Mouse (Mus musculus) T-cell, adult 2 months (primary cell): Measurements from ENCODE around the gene Epas1.

Source experiments
- DNase-seq: peaks from one replicate; pipeline ENCODE4 v3.0.0; 2022; ENCODE audit warnings: low spot score

Gene Epas1

DNA sequence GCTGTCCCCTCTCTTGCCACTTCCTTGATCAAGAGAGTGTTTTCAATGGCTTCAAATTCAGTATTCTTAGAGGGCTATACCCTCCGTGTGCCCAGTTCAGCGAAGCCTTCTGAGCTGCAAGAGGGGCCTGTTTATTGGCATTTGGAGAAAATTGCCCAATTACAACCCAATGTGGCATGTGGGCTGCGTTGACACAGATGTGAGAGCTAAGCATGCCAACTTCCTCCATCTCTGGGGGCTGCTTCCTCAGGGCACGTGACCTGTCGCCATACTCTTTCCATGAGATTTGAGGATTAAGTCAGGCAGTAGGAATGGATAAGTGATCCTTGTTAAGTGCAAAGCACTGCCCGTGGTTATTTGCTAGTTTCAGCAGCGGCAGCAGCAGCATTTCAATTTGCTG lies 34.3 kb downstream of the Epas1 start:
- DNase-seq, result no peak

DNA sequence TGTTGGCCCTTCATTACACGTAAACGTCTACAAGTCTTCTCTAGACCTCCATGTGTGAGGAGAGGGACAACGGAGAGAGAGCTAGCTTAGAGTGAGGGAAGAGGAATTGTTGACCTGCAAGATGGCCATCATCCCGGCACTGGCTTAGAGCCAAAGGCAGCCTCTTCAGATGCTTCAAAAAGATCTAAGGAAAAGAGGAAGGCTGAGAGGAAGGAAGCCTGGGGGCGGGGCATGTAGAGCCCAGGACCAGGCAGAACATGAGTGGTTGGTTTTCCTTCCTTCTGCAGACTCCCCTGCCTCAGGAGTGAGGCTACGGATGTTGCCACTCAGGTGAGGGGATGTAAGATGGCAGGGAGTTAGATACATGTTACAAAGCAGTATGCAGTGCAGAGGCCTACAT lies 34.8 kb downstream of the Epas1 start:
- DNase-seq, result no peak

DNA sequence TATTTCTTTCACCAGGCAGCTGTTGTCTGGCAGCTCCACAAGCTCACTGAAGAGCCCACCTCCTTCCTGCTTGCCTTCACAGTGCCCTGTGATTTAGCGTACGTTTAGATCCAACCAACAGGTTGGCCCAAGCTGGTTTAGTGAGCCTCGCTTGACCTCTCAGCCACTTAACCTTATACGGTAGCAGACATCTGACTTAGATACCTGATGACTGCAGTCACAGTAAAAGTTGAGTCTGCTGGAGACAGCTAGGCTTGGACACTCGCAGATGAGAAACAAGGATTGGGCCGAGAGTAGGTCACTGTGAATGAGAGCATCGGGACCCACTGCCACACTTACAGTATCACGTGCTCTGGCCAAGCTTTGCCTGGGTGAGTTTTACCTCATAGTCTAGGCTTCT lies 38.4 kb downstream of the Epas1 start:
- no peak for DNase-seq

DNA sequence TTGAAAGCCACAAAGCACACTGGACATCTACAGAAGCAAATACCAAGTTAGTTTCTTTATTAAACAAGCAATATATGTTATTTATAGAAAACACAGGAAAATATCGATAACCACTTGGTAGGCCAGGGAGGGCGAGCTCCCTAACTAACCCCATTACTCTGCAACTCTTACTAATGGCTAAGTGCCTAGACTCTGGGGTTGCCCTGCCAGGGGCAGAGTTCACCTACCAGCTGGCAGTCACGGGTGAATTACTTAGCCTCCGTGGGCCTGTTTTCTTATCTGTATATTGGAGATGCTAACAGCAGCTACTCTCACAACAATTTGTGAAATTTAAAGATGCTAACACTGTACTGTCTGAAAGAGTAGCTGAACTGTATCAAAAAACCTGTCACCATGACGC lies 42.3 kb downstream of the Epas1 start:
- no peak for DNase-seq

DNA sequence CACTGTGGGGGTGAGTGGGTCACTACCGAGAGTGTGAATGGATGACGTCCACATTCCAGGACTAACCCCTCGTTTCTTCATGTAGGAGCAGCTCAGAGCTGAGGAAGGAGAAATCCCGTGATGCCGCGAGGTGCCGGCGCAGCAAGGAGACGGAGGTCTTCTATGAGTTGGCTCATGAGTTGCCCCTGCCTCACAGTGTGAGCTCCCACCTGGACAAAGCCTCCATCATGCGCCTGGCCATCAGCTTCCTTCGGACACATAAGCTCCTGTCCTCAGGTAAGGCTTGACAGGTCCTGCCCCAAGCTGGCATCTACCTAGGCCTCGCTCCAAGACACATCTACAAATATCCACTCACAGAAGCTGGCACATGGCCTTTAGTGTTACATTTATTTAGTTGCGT lies 43.5 kb downstream of the Epas1 start:
- DNase-seq, result no peak

DNA sequence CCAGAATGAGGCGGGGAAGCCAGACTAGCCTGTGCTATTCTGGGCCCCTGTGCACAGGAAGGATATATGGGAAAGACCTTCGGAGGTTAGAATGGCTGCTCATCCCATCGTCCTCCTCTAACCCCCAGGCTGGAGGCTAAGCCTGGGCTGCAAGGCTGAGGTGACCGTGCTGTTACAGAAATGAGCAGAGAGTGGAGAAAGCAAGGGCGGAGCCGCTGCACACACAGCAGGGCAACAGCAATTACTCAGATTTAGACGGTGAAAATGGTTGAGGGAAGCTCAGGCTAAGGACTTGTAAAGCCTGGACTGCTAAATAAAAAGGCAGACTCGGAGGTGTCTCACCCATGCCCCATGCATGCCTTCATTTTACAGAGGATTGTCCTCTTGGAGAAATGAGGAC lies 45.0 kb downstream of the Epas1 start:
- no peak for DNase-seq

DNA sequence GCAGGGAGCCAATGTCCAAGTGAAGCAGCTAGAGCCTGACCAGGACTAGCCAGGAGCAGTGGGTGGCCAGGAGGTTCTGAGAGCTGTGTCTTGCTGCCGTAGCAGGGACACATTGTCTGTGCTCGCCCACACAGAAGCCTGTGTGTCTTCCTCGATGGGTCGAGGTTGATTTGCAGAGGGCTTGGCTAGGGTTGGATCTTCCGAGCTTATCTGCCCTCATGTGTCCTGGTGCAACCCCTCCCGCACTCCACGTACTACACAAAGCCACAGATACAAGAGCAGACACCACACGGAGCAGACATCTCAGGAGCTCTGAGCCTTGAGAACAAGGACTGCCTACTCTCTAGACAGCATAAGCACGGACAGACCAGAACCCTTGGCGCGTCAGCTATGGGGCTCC lies 45.5 kb downstream of the Epas1 start:
- DNase-seq, result no peak

DNA sequence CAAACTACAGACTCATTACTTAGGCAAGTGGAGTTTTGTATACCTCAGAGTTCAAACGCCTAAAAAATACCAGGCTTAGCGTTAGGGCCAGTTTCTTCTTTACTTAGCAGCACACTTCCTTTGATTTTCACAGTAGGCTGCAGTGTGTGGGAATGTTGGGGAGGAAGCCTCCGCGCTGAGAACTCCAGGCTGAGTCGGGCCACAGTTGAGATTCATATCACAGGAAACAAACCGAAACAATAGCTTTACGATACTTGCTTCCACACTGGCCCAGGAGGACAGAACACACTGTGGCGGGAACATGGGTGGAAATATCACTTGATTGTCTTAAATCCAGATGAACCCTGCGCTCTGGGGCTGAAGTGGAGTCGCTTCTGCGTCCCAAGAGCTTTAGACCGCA lies 47.0 kb downstream of the Epas1 start:
- no peak for DNase-seq

DNA sequence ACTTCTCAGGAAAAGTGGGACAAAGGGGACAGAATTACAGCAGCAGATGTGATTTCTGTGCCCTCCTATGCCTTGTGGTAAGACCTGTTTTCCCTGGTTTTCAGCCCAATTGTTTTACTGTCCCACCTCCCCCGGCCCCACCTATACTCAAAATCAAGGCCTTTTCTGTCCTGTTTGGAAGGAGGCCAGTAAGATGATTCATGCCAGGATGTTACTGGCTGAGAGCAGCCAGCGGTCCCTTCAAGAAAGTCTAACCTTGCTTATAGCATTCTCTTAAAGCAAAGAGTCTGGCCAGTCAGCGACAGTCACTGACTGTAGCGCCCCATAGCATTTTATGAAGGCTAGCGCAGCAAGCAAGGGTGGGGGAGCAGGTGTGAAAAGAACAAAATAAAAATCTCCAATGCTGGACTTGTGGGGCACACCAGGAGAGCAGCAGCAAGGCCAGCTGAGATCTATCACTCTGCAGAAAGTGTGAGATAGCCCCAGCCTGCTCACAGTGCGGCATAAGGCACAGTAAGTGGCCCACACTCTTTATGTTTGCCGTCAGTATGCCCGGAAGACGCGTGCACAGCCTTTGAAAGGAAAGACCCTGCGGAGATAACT lies 47.8 kb downstream of the Epas1 start:
- no peak for DNase-seq

DNA sequence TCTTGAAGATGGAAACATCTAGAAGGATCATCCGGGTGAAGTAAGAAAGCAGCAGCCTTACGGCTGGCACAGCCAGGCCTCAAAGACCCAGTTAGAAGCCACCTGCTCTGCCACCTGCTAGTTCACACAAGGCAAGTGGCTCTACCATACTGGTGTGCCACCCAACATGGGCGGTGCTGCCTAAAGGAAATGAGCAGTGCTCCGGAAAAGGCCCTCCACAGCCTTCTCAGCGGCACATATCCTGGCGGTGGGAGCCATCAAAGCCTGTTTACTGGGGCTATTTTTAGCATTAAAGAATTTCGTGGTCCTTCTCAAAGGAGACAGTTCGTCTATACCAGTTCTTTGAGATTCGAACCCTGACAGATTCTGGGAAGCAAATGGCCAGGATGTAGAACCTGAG lies 48.4 kb downstream of the Epas1 start:
- peak; percentile 80 for DNase-seq

DNA sequence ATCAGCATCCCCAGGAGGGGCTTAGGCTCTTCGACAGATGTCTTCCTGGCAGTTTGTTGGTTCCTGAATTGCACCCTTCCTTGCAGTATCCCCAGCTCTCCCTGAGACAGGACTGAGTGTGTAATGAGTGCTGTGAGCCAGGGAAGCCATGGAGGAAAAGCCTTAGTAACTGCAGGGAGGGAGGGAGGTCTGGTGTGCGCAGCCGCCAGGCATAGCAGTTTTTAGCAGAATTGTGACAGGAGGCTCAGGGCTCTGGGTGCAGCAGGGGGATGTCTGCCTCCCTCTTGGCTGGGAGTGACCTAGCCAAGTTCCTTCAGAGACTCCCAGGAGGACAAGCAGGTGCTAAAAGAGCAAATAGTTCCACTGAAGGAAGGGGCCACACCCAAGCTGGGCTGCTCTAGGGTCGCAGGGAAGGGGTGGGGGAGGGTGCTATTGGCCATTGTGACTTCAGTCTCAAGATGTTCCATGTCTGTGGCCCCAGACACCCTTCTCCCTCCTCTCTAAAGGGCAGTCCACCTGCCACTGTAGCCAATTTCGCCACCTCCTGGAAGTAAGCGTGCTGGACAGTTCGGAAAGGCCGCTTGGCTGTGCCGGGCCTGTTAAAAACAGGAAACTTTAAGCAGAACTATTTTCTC lies 49.0 kb downstream of the Epas1 start:
- DNase-seq, result no peak

DNA sequence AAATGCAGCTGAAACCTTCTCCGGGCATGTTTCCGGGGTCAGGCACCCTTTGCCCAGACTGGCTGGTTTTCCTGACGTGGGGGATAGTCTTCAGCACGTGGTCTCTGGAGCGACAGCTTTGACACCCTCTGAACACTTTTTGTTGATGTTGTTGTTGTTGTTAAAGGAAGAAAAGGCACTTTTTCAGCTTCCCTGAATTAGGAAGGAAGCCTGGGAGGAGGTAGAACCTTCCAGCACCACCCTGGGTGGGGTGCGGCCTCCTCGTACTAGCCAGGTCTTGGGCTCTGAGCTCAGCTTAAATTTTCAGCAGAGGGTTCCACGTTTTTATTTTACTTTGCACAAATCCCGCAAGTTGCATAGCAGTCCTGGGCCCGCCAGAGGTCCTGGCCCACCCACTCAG lies 49.6 kb downstream of the Epas1 start:
- DNase-seq, result no peak

DNA sequence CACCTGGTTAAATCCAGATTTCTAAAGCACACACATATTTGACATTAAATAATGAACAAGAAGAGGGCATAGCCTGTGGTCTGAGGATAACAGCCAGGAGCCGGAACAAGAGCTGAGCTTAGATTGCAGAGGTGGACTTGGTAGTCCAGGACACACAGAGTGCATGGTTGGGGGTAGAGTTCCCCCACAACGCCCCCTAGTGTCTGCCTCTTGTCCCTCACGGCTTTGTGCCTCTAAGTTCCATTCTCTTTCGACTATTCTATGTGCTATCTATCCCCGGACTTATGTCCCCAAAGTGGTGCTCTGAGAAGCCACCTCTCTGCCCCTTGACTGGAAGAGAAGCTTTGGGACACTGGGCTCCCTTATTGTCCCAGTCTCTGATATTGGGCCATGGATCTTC lies 50.2 kb downstream of the Epas1 start:
- no peak for DNase-seq

DNA sequence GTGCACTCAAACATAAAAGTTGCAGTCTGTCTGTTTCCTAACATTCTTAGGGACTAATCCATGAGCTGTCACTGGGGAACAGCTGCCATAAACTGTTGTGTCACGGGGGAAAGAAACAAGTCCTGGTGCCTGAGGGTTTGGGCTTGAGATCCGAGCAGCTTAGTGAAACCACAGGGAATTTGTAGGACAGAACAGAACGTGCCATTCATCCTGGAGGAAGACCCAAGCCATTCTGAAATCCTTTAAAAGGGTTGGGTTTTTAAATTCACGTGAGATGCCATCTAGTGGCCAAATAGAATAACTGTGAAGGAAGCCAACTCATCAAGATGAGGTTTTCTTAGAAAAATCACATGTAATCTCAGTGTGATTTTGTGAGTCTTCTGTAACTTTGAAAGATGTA lies 58.5 kb downstream of the Epas1 start:
- DNase-seq, result no peak

DNA sequence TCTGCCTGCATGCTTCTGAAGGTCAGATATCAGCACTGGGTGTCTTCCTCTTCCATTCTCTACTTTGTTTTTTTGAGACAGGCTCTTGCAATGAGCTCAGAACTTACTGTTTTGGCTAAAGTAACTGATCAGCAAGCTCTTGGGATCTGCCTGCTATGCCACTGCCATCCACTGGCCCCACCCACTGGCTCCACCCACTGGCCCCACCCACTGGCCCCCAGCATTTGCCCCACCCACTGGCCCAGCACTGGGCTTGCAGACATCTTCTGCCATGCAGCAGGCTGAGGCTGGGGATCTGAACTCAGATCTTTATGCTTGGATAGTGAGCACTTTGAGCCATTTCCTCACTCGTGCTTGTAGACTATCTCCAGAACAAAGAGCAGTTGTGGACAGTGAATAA lies 60.8 kb downstream of the Epas1 start:
- DNase-seq, result no peak

DNA sequence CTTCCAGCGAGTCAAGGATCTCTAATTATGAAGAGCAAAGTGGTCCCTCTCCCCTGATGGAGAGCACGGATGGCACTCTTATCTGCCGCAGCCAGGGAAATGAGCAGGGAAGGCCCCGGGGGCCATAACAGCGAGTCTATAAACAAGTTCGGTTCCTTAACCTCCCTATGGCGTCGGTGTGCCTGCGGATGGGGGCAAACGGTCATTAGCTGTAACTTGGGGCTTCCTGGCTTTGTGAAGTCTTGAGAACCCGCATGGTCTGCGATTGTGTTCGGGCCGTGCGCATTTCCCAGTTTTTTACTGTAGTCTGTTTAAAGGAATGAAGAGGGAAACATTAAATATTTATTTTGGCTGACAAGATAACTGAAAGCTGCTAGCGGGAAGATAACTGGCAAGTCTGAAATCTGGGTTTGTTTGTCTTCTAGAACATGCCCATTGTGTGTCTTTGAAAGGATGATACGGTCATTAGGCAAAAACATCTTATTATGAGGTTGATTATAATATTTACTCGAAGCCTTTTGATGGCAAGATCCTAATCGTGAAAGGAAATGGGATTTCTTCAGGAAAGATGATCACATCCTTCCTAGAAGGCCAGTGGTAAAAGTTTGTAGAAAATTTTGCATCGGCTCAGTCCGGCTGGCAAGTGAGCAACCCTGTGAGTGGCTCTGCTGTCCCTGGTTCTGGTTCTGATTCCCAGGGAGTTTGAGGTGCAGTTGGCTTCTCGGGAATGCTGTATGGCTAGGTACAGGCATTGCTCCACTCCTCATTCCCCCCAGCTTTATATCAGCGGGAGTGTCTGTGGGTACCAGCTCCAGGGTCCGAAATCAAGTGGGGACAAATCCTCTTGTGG lies 61.7 kb downstream of the Epas1 start:
- DNase-seq, result no peak

DNA sequence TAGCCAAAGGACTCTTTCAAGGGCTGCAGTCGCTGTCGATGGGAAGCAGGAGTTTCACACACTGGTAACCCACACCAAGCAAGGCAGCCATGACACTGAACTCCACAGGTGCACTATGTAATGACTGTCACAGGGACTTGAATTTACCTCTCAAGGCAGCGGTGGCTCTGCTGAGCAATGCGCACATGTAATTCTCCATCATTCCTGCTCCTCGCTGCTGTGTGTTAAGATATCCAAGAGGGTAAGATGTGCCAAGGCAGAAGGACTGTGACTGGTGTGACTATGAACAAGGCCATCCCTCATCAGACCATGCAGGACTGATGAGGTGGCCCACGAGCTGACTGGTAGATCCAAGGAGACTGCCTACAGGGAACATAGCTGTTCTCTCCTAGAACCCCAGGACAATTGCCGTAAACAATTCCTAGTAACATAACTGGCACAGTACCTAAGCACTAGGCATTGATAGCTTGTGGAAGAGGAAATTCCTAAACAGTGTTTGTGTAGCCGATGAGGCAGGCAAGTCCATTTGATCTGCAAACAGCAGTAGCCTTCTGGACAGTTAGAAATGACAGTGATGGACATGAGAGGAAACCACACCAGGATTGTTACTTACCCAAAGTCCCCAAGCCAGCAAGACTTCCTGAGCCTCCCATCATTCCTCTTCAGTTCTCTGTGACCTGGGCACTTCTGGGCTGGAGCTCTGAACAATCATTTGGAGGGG lies 68.7 kb downstream of the Epas1 start:
- no peak for DNase-seq

DNA sequence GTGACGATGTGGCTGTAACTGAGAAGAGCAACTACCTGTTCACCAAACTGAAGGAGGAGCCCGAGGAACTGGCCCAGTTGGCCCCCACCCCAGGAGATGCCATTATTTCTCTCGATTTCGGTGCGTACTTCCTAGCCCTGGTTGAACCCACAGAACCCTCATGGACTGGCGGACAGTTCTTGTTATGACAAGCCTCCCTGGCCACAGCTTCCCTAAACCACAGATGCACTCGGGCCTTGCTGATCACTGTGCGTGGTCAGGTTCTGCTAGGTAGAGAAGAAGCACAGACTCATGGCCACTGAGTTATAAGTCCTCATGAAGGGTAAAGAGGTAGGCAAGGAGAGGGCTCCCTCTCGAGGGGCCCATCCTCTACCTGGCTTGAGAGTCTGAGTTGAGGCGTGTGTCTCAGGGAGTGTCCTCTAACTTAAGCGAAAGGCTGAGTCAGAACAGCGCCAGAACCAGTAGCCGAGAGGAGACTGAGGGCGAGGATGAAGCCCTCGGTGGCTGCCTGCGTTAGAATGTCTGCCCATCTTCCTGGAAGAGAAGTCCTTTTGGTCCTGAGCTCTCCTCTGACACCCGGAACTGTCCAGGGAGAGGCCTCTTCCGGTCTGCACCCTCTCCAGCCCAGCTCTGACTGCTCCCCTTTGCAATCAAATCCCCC lies 71.1 kb downstream of the Epas1 start:
- no peak for DNase-seq

DNA sequence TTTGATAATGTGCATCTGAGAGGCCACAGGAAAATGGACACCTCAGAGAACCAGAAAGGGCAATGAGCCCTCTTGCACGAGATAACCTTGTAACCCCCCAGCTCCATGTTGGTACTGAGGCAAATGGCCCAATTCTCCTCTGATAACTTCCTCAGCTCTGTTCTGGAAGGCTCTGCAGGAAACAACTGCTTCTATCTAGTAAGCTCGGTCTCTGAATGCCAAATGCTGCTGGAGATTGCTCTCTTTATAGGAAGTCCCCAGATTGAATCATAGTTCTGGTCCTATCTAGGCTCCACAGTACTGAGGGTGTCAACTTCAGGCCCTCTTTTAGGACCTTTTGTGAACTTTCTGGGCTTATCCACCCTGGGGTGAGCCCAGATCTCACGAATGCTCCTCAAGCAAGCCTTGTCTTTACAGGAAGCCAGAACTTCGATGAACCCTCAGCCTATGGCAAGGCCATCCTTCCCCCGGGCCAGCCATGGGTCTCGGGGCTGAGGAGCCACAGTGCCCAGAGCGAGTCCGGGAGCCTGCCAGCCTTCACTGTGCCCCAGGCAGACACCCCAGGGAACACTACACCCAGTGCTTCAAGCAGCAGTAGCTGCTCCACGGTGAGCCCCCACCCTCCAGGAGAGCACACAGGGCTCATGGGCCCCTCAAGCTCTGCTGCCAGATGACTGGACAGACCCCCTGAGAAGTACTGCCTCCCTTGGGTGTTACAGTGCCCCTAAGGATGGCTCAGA lies 71.8 kb downstream of the Epas1 start:
- DNase-seq, result no peak

DNA sequence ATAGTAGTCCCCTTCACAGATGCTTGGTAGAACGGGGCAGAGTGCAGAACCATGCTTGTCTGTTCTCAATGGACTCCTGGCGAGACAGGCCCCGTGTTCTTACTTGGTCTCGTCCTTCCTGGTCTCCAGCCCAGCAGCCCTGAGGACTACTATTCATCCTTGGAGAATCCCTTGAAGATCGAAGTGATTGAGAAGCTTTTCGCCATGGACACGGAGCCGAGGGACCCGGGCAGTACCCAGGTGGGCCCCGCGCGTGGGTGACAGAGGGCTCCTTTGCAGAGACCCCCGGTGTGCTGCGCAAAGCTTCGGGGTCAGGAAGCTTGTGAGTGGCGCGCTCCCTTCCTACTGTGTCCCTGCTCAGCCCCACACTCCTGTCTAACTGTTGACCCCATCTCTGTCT lies 72.9 kb downstream of the Epas1 start:
- DNase-seq, result no peak

DNA sequence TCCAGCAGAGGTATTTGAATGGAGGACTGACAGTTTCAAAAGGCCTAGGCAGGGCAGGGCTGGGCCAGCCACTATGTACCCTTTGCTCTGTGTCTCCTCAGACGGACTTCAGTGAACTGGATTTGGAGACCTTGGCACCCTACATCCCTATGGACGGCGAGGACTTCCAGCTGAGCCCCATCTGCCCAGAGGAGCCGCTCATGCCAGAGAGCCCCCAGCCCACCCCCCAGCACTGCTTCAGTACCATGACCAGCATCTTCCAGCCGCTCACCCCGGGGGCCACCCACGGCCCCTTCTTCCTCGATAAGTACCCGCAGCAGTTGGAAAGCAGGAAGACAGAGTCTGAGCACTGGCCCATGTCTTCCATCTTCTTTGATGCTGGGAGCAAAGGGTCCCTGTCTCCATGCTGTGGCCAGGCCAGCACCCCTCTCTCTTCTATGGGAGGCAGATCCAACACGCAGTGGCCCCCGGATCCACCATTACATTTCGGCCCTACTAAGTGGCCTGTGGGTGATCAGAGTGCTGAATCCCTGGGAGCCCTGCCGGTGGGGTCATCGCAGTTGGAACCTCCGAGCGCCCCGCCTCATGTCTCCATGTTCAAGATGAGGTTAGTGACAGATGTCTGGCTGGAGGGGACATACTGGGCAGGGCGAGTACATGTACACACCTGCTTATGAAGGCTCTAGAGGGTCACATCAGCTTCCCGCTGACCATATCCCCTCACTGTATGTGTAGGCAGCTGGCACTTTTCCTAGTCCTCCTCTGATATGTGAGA lies 74.1 kb downstream of the Epas1 start:
- no peak for DNase-seq
